Comparison of ENCODE assay signal across 7 mouse cellular contexts in the genomic region with DNA sequence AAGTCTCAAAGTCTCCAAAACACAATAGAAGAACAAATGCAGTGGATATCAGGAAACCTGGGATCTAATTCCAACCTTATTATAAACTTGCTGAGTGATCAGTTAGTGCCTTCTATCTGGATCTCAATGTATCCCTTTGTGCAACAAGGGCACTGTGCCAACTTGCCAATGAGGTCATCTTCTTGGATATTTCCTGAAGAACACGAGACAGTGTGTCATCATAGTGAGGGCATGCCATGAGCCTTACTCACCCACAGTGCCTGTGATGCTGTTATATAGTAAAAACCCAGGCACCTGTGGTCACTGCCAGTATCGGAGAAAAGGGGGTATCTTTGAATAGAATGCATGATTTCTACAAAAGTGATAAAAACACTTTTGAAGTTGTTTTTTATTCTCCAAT.
DNase-seq lines count a peak whose midpoint lies in the region.

No protein-coding gene starts in this region.

- DNase-seq in retina, postnatal 1 day = peak; percentile 66
- DNase-seq in retina, embryonic 14.5 days (ENCODE audit: low spot score) = no peak
- peak; percentile 73 for DNase-seq in adrenal gland, postnatal 25 days
- peak; percentile 9 for DNase-seq in gastrocnemius, postnatal 25 days
- DNase-seq in lung, postnatal 36 days = peak; percentile 81
- no peak for DNase-seq in T-cell, adult 2 months (ENCODE audit: low spot score)
- no peak for DNase-seq in thymus, postnatal 4 days

Comparison
In these comparisons a context has a peak if more than half of its experiments do, and no peak if none do; other contexts are left out.
1. DNase-seq: peak in retina, postnatal 1 day (single experiment), adrenal gland, postnatal 25 days (single experiment), gastrocnemius, postnatal 25 days (single experiment) and lung, postnatal 36 days (single experiment); none in retina, embryonic 14.5 days (single experiment), T-cell, adult 2 months (single experiment) and thymus, postnatal 4 days (single experiment).